In the genomic region with DNA sequence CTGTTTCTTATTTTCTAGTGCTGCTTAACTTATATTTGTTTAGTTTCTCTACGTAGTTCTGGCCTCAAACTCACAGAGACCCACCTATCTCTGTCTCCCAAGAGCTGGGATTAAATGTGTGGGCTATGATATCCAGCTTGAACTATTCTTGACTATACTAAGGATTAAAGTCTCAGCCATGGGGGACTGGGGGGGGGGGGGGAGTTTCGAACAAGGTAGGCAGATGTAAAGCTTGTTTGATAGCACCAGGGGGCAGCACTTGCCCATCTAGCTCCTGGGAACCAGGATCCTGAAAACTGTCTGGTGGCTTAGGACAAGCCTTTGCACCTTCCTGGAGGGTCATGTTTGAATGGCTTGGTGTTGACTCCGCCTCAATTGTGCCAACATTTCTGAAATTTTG, we compare ENCODE assay signal across 8 mouse cellular contexts. TPM values are rescaled to one million over a fixed set of nuclear protein-coding genes. Genes with fewer than 3 reads are reported as not detected.
DNase-seq lines count a peak whose midpoint lies in the region; ATAC-seq lines count a peak whose summit lies in the region.

No protein-coding gene starts in this region.

- ATAC-seq in forebrain, embryonic 14.5 days, result no peak
- ATAC-seq in intestine, embryonic 15.5 days, result 0 out of 2 replicates have a peak, but pooled peaks have one; percentile 12
- ATAC-seq in neural tube, embryonic 15.5 days (ENCODE audit: low FRiP score), result no peak

- WGBS in forebrain, embryonic 14.5 days, result 6% methylated on average over 3 of the region's 3 CpGs
- 5% methylated on average over 3 of the region's 3 CpGs for whole genome bisulfite sequencing in intestine, embryonic 15.5 days
- WGBS in neural tube, embryonic 15.5 days, result 21% methylated on average over 3 of the region's 3 CpGs

- H3K9ac ChIP-seq in forebrain, embryonic 14.5 days (ENCODE audit: low read length), result peak overlapping the region; percentile 72; the same call in 1 of the 2 replicates
- H3K9ac ChIP-seq in intestine, embryonic 15.5 days, result peak overlapping the region; percentile 90
- no peak overlapping the region; the same call in 1 of the 2 replicates for H3K9ac ChIP-seq in neural tube, embryonic 15.5 days (replicated peaks)

- peak overlapping the region; percentile 57 for H3K4me3 ChIP-seq in forebrain, embryonic 14.5 days (ENCODE audit: low read depth, low read length)
- H3K4me3 ChIP-seq in intestine, embryonic 15.5 days (replicated peaks), result peak overlapping the region; percentile 82
- H3K4me3 ChIP-seq in neural tube, embryonic 15.5 days (replicated peaks), result peak overlapping the region; percentile 70

- peak overlapping the region; percentile 97 for H3K4me2 ChIP-seq in forebrain, embryonic 14.5 days (ENCODE audit: low read length)
- peak overlapping the region; percentile 97 for H3K4me2 ChIP-seq in intestine, embryonic 15.5 days (replicated peaks)
- H3K4me2 ChIP-seq in neural tube, embryonic 15.5 days, result peak overlapping the region; percentile 97

- H3K27me3 ChIP-seq in forebrain, embryonic 14.5 days (replicated peaks; ENCODE audit: control insufficient read depth, insufficient read depth, low read length), result no peaks in the 10 kb centered on the region
- no peaks in the 10 kb centered on the region for H3K27me3 ChIP-seq in intestine, embryonic 15.5 days (replicated peaks)
- no peaks in the 10 kb centered on the region for H3K27me3 ChIP-seq in neural tube, embryonic 15.5 days (replicated peaks)

- peaks cover 6% of the 10 kb centered on the region for H3K4me1 ChIP-seq in forebrain, embryonic 14.5 days (ENCODE audit: control insufficient read depth, insufficient read depth, low read length)
- peaks cover 24% of the 10 kb centered on the region for H3K4me1 ChIP-seq in intestine, embryonic 15.5 days (replicated peaks)
- H3K4me1 ChIP-seq in neural tube, embryonic 15.5 days, result peaks cover 35% of the 10 kb centered on the region

- H3K9me3 ChIP-seq in forebrain, embryonic 14.5 days (replicated peaks; ENCODE audit: control insufficient read depth, low read length), result no peaks in the 10 kb centered on the region
- no peaks in the 10 kb centered on the region for H3K9me3 ChIP-seq in intestine, embryonic 15.5 days
- no peaks in the 10 kb centered on the region for H3K9me3 ChIP-seq in neural tube, embryonic 15.5 days (replicated peaks)

- H3K27ac ChIP-seq in forebrain, embryonic 14.5 days (ENCODE audit: low read depth, low read length), result no peak overlapping the region
- H3K27ac ChIP-seq in intestine, embryonic 15.5 days, result peak overlapping the region; percentile 86; the same call in 1 of the 2 replicates
- H3K27ac ChIP-seq in neural tube, embryonic 15.5 days (replicated peaks), result no peak overlapping the region

- peaks cover 31% of the 10 kb centered on the region for H3K36me3 ChIP-seq in forebrain, embryonic 14.5 days (ENCODE audit: control insufficient read depth, insufficient read depth, low read length)
- H3K36me3 ChIP-seq in intestine, embryonic 15.5 days, result peaks cover 11% of the 10 kb centered on the region
- H3K36me3 ChIP-seq in neural tube, embryonic 15.5 days, result peaks cover 46% of the 10 kb centered on the region

- DNase-seq in urinary bladder, postnatal 14 days (ENCODE audit: low spot score), result peak; percentile 62
- DNase-seq in urinary bladder, postnatal 4 days (ENCODE audit: low spot score in 2 of 2), result no peak
- DNase-seq in cerebellum, adult 11-12 months, result peak; percentile 72
- peak; percentile 81 for DNase-seq in forebrain, embryonic 14.5 days (ENCODE audit: low spot score)
- DNase-seq in lung, adult 18-20 months, result peak; percentile 42 to 70
- no peak for DNase-seq in frontal cortex, postnatal 10 days (ENCODE audit: low spot score in 2 of 2)

RNA-seq across cellular contexts. Expression of a gene that starts 1.1 kb away (rescaled TPM):
- 39.1 and 43.0 TPM in 2 replicates for polyA plus RNA-seq in forebrain, embryonic 14.5 days (2014; fragmentation: Nextera tagmentation; extraction: Ambion mirVana)
- polyA plus RNA-seq in intestine, embryonic 15.5 days (2015; fragmentation: Nextera tagmentation; extraction: Ambion mirVana), result 76.5 and 96.8 TPM in 2 replicates
- 52.3 and 53.5 TPM in 2 replicates for polyA plus RNA-seq in neural tube, embryonic 15.5 days (2015; fragmentation: Nextera tagmentation; extraction: Ambion mirVana)

RNA-seq across cellular contexts. Expression of a gene that starts 12.4 kb away (rescaled TPM):
- 37.5 and 42.7 TPM in 2 replicates for polyA plus RNA-seq in forebrain, embryonic 14.5 days (2014; fragmentation: Nextera tagmentation; extraction: Ambion mirVana)
- polyA plus RNA-seq in intestine, embryonic 15.5 days (2015; fragmentation: Nextera tagmentation; extraction: Ambion mirVana), result 18.6 and 23.7 TPM in 2 replicates
- 44.3 and 51.6 TPM in 2 replicates for polyA plus RNA-seq in neural tube, embryonic 15.5 days (2015; fragmentation: Nextera tagmentation; extraction: Ambion mirVana)

RNA-seq across cellular contexts. Expression of a gene that starts 15.3 kb away (rescaled TPM):
- polyA plus RNA-seq in forebrain, embryonic 14.5 days (2014; fragmentation: Nextera tagmentation; extraction: Ambion mirVana), result not detected in 2 replicates
- 0.98 and 2.2 TPM in 2 replicates for polyA plus RNA-seq in intestine, embryonic 15.5 days (2015; fragmentation: Nextera tagmentation; extraction: Ambion mirVana)
- 0.50 TPM in 1 of 2 replicates, not detected in the other for polyA plus RNA-seq in neural tube, embryonic 15.5 days (2015; fragmentation: Nextera tagmentation; extraction: Ambion mirVana)

RNA-seq across cellular contexts. Expression of a gene that starts 42.6 kb away (rescaled TPM):
- polyA plus RNA-seq in forebrain, embryonic 14.5 days (2014; fragmentation: Nextera tagmentation; extraction: Ambion mirVana), result 2.2 and 2.3 TPM in 2 replicates
- polyA plus RNA-seq in intestine, embryonic 15.5 days (2015; fragmentation: Nextera tagmentation; extraction: Ambion mirVana), result 3.1 and 3.2 TPM in 2 replicates
- polyA plus RNA-seq in neural tube, embryonic 15.5 days (2015; fragmentation: Nextera tagmentation; extraction: Ambion mirVana), result 2.2 and 2.8 TPM in 2 replicates

RNA-seq across cellular contexts. Expression of a gene that starts 46.5 kb away (rescaled TPM):
- 18.5 and 20.0 TPM in 2 replicates for polyA plus RNA-seq in forebrain, embryonic 14.5 days (2014; fragmentation: Nextera tagmentation; extraction: Ambion mirVana)
- 61.8 and 79.2 TPM in 2 replicates for polyA plus RNA-seq in intestine, embryonic 15.5 days (2015; fragmentation: Nextera tagmentation; extraction: Ambion mirVana)
- polyA plus RNA-seq in neural tube, embryonic 15.5 days (2015; fragmentation: Nextera tagmentation; extraction: Ambion mirVana), result 22.0 and 28.9 TPM in 2 replicates

Comparison
In these comparisons a context has a peak if more than half of its experiments do, and no peak if none do; other contexts are left out.
1. DNase-seq: peak in urinary bladder, postnatal 14 days (single experiment), cerebellum, adult 11-12 months (single experiment), forebrain, embryonic 14.5 days (single experiment) and lung, adult 18-20 months (2 of 2); none in urinary bladder, postnatal 4 days (0 of 2) and frontal cortex, postnatal 10 days (0 of 2).
2. Peak in every context shown above with its lines, with median percentiles within 50 percentile points of each other: H3K4me2 ChIP-seq and H3K4me3 ChIP-seq.